Mouse (Mus musculus): ENCODE data around the gene Ksr1.

Gene Ksr1

DNA sequence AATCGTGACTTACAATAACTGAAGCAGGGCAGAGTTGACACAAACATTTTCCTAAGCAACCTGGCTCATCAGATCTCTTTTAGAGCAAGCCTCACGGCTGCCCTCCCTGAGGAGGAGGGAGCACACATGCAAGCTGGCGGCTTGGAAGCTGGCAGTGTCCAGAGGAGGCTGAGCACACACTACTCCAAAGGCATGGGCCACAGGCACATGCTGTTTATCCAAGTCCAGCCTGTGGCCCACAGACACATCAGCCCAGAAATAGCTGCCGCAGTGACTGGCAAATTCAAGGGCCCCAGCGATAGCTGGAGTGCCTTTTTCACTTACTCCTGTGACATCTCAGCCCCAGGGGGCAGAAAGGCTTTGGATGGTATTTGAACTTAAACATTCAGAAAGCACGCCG lies 82.6 kb downstream of the Ksr1 start:
- no peak for DNase-seq

DNA sequence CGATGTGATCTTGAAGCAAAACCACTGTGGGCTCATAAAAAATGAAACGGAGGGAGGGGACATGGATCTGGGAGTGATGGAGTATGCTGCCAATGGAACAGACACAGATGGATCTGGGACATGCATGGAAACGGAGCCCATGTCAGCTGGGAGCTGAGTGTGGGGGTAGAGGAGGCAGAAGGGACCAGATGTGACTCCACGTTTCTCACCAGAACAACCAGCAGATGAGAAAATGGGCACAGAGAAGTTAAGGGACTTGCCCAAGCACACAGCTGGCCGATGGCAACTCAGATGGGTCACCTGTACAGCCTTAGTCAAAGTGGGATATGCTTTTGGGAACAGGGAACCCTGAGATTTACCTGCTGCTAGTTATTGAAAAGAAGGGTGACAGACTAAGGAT lies 83.3 kb downstream of the Ksr1 start:
- DNase-seq, result no peak

DNA sequence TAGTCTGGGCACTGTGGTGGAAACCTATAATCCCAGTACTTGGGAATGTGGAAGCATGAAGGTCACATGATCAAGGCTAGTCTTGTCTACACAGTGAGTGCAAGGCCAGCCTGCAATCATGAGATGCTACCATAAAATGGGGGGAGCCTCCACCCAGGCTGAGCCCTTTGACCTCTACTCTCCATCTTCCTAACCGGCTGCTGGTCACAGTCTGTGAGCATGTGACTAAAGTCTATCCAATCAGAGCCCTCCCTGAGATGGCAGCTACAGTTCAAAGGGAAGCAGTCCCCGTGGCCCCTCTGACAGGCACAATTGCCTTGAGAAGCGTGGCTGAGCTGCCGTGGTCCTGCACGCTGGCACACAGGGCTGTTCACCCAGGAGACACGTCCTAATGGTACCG lies 84.4 kb downstream of the Ksr1 start:
- DNase-seq, result no peak

DNA sequence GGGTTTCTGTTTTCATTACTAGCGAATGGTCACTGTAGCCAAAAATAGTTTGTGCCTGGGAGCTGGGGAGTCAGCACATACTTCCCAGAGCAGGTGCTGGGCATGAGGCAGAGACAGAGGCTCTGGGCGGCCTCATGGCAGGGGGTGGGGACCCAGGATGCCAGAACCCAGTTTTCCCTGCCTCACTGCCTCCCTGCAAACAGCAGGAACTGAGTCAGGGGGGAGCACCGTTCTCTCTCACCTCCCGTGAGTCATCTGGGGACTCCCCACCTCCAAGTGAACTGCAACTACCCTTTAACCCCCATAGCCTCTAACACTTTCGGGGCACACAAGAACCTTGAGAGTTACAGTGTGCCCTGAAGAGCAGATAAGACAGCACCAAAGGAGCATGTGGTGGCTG lies 86.4 kb downstream of the Ksr1 start:
- DNase-seq, result no peak

DNA sequence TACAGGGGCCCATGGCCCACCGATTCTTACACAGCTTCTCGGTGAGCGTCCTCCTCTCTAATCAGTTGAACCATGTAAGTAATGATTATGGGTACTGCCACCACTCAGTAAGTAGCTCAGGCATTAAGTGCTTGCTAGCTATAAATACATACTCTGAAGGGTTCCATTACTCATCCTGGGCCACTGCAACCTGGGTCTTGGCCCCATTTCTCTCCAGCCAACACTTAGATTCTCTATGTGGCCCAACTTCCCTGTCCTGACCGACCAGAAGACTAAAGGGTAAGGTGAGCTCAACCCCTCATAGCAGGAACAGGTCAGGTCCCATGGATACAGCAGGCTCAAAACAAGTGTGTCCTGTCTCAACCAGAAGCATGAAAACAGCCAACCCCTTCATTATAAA lies 87.1 kb downstream of the Ksr1 start:
- no peak for DNase-seq

DNA sequence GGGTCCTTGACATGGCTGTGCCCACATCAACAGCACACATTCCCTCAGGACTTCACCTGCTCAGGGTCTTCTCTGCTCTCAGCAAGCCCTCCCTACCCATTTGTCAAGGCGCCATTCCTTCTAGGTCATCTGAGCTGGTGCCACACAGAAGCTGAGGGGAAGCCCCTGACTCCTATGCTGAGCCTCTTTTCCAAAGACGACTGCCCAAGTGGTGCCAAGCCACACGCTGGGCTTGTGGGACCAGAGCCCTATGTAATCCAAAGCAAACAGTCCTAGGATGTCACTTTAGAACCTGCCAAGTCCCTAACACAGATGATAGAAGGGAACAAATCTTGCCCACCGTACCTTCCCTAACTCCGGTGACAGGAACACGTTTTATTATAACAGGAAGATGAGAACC lies 87.6 kb downstream of the Ksr1 start:
- DNase-seq, result no peak

DNA sequence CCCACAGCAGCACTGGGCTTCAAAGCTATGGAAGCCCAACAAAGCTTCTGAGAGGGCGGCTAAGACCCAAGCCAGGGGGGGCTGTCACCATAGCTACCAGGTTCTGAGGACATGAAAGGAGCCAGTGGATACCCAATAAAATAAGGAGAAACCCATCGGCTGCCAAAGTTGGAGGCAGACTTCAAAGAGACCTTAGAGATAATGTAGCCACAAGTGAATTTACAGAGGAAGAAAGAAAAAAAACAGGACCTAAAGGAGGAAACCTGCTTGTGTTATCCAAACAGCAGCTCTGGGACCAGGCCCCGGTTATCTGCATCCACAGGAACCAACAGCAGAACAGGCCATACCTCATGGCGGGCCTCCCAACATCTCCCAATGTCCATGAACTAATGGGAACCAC lies 88.4 kb downstream of the Ksr1 start:
- DNase-seq, result no peak

DNA sequence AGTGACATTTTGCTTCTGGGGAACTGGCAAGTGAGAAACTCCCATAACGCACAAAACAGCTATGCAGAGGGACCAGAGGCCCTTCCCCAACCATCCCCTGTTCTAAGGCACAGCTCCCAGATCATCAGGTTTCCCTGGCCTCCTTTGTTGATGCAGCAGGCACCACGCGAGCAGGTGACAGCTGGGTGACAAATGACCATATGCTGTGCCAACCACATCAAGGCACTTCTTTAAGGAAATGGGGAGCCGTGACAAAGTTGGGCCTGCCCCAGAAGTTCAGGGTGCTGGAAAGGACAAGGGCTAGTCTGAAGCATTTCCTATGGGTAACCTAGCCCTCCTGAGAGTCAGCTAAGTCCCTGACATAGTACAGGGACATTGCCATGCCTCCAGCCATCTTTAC lies 89.3 kb downstream of the Ksr1 start:
- DNase-seq, result no peak

DNA sequence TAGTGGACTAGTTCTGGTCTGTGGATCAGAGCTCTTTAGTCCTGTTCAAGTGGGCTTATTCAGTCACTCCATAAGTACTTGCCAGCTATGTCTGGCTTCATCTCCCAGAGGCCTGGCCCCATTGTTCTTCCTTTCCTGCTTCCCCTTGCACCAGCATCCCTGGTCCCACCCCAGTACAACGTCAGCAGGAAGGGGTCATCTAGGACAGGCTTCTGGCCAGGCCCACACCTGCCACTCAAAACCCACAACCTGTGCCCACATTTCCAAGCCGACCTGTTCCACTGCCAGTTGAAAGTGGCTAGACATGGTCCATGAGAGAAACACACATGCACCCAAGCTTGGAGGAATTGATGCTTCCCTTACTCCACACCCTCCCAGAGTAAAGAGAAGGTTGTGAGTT lies 90.2 kb downstream of the Ksr1 start:
- peak; percentile 20 for DNase-seq

DNA sequence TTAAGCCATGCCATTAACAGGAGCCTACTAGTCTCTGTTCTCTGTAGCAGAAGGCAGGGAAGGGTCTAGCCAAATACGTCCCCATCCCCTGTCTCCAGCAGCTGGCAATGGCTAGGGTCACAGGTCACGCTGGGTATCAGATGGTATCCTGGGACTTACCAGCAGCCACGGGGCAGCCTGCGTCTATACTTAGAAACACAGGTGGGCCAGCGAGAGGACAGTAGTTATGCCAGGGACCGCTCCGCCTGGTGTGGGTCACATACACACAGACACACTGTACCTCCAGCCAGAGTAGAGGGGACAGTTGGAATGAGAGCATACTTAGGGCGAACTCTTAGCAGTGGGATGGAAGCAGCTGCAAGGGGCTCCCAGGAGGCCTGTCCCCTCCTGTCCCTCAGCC lies 91.0 kb downstream of the Ksr1 start:
- no peak for DNase-seq

DNA sequence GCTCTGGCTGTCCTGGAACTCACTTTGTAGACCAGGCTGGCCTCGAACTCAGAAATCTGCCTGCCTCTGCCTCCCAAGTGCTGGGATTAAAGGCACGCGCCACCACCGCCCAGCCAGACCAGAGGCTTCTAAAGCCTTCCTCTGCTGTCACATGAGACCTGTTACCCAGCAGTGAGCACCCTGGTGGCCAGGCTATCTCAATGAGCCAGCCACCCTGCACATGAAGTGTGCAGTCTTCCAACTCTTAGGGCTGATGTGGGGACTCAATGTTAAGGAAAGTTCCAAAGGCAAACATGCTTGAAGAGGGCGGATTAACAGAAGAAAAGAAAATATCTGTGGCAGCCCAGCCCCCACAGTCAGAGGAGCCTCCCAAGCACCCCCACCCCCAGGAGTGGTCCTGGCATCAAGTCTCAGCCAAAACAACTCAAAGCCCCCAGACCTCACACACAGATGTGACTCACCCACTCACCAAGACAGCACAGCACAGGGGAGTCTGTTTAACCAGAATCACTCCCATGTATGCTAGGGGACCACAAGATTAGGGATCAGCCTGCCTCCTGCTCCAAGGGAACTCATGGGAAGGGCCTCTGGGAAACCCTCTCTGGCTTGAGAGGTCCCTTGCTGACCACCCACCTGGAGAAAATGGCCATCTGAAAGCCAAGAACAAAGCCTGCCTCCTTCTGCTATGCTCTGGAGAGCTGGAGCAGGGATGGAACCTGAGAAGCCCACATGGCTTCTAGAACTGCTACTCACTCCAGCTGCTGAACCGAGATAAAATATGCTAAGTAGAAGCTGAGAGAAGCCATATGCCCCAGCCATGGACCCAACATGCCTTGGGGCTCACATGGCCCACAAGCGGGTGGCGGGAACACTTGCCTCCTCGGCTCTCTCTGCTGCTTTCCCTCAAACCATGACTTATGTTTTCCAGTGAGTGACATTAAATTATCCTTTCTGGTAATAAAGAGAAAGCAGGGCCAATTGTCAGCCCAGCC lies 91.8 kb downstream of the Ksr1 start:
- DNase-seq, result no peak

DNA sequence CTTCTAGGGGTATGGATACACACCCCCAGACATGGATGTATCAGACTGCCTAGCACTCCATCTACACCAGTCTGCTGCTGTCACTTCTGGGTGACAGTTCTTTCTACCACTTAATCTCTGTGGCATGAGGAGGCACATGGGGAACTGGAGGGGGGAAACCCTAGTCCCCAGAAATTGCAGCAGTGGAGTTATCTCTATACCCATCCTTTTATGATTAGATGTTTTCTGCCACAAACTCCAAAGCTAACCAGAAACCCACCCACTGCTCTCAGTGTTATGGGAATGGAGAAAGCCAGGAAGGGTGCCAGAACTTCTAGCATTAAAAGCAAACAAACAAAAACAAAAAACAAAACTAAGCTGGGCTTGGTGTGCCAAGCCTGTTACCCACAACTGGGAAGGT lies 92.8 kb downstream of the Ksr1 start:
- no peak for DNase-seq

DNA sequence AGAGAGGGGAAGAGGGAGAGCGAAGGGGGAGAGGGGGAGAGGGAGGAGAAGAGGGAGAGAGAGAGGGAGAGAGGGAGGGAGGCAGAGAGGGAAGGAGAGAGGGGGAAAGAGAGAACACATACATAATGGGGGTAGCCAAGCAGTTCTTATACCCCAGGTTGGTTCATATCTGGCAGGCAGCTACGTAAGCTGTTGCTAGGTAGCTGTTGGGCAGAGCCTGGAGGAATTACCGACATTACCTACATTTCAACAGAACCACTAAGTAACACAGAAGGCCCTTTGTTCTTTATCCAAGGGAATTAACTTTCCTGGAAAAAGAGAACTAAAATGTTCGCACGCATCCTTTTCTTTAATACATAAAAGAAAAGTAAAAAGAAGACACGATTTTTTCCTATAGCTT lies 93.4 kb downstream of the Ksr1 start:
- no peak for DNase-seq

DNA sequence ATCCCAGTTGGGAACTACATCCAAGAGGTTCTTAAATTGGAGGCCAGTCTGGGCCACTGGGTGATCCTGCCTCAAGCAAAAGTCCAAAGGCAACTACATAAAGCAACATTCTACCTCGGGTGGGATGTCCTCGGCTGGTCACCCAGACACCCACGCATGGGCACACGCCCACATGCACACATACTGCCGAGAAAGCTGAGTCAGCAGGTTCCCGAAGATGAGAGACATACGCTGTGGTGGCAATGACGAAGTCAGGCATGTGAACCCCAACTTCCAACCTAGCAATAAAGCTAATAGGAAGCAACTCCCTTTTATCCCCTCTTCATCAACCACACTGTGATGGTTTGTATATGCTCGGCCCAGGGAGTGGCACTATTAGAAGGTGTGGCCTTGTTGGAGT lies 94.7 kb downstream of the Ksr1 start:
- DNase-seq, result no peak

DNA sequence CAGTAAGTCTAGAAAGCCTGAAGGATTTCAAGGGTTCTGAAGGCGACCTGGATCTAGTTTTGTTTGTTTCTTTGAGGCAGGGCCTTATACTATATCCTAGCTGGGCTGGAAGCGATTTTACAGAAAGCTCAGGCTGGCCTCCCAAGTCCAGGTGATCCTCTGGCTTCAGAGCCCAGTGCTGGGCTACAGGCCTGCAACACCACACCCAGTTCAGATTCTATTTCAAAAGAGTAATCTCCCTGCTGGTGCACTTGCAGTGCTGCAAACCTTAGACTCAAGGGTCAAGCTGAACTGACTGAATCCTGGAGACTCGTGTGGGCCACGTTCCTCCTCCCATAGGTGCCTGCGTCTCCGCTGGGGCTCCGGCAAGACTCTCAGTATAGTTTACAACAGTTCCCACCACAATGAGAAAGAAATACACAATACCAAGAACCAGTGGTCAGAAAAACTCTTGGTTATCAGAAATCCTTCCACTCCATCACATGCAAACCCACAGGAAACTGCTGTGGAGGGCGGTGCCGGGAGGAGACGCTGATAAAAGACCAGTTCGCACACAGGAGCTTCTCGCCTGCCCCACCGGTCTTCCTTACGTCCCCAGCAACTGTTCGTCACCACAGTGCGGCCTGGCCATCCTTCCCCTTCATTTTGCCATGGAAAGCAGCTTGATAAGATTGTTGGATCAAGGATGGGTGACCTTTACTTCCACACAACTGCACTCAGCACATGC lies 95.3 kb downstream of the Ksr1 start:
- DNase-seq, result no peak

DNA sequence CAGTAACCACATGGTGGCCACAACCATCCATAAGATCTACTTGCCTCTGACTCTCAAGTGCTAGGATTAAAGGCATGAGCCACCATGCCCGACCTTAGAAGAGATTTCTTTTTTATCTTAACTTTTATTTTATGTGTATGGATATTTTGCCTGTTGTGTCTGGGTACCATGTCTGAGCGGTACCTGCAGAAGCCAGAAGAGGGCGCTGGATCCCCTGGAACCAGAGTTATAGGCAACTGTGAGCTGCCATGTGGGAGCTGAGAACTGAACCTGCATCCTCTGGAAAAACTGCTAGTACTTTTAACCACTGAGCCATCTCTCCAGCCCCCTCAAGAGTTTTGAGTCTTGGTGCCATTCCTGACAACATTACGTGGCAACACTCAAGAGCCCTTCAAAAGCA lies 97.3 kb downstream of the Ksr1 start:
- no peak for DNase-seq

DNA sequence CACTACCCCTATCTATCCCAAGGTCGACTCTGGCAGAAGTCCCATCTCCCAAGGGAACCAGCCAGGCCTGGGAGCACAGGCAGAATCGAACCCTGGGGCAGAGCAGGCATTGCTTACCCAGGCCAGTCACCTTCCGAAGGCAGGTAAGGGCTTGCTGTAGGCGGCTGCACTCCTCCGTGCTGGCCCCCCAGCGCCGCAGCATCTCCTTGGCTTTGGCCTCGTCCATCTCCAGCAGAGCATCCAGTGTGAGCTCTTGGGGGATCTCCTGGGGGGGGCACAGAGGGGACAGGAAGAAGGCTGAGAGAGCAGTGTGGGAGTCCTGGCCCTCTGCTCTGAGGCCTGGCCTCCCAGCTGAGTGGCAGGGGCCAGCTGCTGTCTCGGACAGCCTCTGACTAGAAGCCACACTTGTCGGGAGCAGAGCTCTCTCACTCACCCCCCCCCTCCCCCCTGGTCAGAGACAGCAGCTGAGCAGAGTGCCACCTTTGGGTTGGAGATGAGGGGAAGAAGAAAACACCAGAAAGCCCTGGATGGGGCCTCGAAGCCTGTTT lies 99.0 kb downstream of the Ksr1 start:
- DNase-seq, result no peak

DNA sequence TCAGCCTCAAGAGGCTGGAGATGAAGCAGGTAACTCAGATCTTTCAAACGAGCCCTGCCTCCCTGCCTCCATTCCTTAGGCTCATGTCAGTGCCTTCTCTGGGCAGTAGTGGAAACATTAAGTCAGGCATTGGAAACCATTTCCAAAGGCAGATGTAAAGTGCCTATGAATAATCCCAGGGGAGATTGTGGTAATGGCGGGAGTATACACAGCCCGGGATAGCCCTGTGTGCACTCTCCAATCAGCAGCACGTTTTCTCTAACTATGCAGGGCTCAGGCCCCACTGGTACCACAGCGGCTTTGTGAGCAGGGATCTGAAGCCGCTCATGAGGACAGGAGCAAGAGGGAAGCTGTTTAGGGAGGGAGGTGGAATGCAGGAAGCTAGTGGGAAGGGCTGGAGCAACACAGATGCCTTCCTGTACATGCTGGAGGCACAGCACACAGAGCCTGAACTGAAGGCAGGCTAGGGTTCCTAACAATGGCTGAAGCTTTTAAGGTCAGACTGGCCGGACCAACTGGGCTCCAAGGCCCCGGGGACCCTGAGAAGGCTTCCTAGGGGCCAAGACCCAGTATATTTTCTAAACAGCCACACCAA lies 99.5 kb downstream of the Ksr1 start:
- no peak for DNase-seq

DNA sequence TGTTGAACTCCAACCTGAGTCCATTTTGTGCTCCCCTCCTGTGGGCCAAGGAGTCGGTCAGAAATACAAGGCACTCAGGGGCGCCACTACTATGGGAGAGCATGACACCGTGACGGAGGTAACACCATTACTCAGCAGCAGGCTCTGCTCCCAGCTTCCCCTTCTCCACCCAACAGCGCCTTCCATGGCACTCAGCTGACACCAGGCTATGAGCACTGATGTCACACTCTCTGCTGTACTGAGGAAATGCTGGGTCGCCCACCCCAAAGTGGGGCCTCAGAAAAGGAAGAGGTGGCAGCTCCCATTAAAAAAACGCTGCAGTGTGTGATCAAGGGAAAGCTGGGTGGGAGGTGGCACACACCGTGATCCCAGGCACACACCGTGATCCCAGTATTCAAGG lies 101.0 kb downstream of the Ksr1 start:
- no peak for DNase-seq

DNA sequence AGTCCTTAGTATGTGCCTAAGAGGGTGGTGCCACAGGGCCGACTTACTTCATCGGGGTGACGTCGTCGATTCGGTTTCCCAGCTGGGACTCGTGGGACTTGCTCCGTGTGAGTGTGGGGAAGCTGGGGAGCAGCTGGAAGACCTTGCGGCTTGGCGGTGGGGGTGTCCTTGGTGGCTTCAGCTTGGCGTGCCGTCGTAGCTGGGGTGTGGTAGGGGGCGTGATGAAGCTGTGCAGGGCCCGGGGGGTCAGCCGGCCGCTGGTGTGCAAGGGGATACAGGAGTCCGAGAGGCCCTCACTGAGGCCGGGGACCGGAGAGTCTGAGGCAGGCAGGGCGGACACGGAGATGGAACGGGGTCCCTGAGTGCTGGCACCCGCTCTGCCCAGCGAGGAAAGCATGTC lies 101.4 kb downstream of the Ksr1 start:
- DNase-seq, result no peak

DNA sequence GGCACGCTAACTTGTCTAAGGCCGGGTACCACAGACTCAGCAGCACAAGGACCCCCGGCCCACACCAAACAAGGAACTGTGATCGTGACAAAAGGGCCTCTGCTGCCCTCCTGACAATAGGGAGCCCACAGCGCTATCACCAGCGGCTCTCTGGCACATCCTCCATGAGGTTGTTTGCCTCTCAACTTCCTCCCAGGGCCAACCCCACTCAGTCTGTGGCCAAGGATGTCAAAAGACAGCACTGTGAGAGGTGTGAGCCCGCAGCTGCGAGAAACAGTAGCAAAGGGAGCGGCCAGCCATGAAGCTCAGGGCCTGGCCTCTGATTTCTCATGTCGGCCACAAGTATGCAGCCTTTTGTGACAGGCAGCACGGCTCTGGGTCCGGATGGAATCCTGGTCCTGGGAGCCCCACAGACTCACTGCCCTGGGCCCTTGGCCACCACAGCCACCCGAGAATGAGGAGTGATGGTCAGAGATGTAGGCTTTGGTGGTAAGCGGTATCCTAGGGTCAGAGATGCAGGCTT lies 104.2 kb downstream of the Ksr1 start:
- no peak for DNase-seq

DNA sequence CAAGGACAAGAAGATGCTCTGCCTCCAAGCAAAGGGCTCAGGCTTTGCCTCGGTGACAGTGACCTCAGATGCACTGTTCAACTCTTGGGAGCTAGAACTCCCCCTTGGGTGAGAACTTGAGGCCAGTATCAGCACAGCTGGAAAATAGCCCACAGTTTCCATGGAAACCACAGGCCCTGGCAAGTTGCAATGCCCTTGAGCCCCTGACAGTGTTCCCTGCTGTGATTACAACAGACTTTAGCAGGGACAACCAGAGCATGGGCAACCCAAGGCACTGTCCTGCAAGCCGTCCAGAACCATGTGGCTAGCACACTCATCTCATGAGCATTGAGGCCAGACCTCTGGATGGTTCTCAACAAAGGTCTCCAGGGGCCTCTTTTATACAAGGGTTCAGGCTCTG lies 106.7 kb downstream of the Ksr1 start:
- DNase-seq, result peak; percentile 24

DNA sequence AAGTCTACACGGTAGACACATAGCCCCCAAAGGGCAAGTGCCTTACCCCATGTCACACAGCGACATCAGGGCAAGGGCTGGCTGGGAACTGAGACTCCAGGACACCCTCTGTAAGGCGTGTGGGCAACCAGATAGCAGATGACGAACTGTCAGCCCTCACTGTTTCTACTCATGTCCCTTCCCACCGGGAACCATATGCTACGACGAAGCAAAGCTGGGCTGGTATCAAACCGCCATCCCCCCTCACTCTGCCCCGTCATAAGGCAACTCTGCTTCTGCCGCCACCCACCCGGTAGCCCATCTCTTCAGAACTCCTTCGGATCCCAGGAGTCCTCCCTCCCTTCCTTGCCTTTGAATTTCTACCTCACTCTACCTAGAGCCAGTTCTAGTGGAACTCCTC lies 108.7 kb downstream of the Ksr1 start:
- no peak for DNase-seq

Data from kidney, adult 9 months (tissue).